Mouse (Mus musculus) left cerebral cortex, postnatal 25 days (tissue): ENCODE results near the gene Lax1. TPM values are rescaled to one million over a fixed set of nuclear protein-coding genes. Genes with fewer than 3 reads are reported as not detected.

ENCODE experiments used
- DNase-seq, 2 experiments: peaks; one replicate each; pipeline ENCODE4 v3.0.0; 2022; ENCODE audit warnings: low spot score in 2 of 2, mixed read lengths in 1 of 2
- intact Hi-C: fragments of 180-260 bp; cut with DNase I; formaldehyde crosslinking; loops from one replicate; pipeline ENCODE4 v1.15.1; 2025
- microRNA-seq, 2 experiments: library from miRNA; unstranded; fragments of <30 nt; microRNA quantifications; one replicate each; pipeline ENCODE4 v1.2.0; 2022
- total RNA-seq, 2 experiments: library from RNA; stranded (reverse); gene quantifications; 2 replicates each; pipeline ENCODE4 v1.2.3; 2021

The Lax1 gene
- total RNA-seq, 2 experiments from 2014 or later, result 0.16 to 0.41 TPM

DNA sequence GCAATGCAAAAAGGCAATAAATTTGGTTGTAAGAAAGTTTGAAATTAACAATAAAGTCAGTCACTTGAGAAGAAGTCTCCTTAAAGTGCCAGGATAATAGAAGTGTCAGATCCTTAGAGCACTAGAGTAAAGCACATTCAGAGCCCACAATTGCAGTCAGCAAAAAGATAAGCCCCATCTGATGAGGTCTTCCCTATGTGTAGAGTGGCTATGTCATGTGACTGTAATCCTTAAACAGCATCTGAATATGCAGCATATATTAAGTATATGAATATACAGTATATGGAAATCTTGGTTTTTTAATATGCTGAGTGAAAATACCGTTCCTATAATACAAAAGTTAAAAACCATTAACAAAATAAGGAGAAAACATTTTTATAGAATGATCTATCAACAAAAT is 36.9 kb downstream of the Lax1 start:
- no peak for DNase-seq
- intact Hi-C loops, result no loop called here

DNA sequence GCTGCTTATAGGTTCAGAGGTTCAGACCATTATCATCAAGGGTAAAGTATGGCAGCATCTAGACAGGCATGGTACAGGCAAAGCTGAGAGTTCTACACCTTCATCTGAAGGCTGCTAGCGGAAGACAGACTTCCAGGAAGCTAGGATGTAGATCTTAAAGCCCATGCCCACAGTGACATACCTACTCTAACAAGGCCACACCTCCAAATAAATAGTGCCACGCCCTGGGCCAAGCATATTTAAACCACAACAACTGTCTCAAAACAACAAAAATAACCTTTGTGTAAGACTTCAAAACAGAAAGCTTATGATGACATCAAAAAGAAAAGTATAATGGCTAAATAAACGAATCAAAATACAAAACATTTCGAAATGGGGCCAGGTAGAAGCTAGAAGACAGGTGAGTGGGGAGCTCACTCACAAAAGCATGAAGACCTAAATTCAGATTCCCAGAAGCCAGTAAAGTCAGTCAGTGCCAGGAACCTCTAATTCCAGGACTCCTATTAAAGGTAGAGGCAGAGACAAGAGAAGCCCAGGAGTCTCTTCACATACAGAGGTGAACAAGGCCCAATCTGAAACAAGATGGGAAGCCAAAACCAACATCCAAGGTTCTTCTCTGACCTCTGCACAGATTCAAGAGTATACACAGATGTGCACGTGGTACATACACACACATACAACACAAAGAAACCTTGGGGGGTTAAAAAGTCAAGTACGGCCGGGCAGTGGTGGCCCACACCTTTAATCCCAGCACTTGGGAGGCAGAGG is 39.4 kb downstream of the Lax1 start:
- intact Hi-C loops, result no loop called here
- DNase-seq, result no peak

DNA sequence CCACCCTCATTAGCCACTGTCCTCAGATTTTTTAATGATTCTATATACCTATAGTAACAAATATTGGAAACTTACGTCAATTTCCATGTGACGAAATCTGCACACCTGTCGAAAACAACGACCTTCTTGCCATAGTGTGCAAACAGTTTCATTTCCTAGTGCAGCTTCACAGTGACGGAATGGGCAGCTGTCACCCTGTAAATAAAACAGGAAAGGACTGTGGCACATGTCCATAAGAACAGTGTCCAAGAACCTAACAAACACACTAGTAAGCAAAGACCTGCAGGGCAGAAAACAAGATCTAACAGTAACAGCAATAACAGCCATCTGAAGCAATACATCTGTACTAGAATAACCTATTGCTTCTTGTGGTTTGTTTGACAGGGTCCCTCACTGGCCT is 44.3 kb downstream of the Lax1 start:
- intact Hi-C loops, result no loop called here
- DNase-seq, result no peak

DNA sequence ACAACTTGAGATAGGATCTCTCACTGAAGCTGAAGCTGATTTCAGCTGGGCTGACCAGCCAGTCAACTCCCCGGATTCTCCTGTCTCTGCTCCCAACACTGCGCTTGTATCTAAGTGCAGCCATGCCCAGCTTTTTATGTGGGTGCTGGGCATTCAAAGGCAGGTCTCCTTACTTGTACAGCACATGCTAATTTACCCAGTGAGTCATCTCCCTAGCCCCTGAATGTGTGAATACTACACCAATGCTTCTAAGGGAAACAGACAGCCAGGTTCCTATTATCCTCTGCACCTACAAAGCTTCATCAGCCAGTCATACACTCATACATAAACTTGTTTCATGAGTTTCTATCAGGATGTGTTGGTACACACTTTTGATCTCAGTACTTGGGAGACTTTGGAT is 48.7 kb downstream of the Lax1 start:
- DNase-seq, result peak in 1 of 2 experiments; percentile 44
- intact Hi-C loops, result no loop called here

DNA sequence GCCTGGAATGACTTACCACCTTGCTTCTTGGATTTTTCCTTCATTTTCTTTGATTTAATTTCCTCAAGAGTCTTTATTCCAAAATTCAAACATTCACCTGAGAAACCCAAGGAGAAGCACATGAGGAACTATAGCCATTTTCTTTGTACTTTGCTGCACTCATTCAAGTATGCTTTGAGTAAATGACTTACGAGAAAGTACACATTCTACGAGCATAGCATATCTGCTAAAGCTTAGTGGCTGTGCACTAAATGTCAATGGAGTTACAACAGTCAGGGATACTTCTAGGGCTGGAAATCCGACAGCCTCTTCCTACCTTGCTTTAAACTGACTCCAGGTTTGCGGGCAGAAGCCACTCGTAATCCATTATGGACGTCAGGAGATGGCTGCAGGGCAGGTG is 51.4 kb downstream of the Lax1 start:
- intact Hi-C loops, result no loop called here
- DNase-seq, result no peak

DNA sequence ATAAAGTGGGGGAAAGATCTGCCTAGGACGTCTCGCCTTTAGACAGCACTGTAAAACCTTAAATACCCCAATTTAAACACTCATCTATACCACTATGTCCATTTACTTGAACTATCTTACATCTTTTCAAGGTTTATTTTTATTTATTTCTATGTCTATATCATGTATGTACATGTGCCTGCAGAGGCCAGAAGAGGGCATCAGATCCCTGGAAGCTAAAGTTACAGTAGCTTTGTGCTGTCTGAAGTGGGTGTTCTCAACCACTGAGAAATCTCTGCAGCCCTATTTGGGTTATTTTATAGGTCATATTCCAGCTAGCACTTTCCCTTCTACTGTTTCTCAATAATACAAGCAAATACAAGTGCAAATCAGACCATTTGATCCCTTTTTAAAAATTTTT is 57.7 kb downstream of the Lax1 start:
- no peak for DNase-seq
- intact Hi-C loops, result loop anchor here (5.0 kb wide), 1 partner anchor 415 kb away; no protein-coding TSS in a partner anchor

Small RNA genes lying within 50 kb of the gene (microRNA-seq; reads per million reads assigned to microRNA genes)
- gene Mir6903, result 0.34 to 2.2 reads per million in 2 experiments

Other genes starting within 250 kb of the Lax1 start
- 10 to 100 TPM; 58.8 to 61.6 TPM for gene Snrpe, start 79.8 kb downstream of the Lax1 start, total RNA-seq
- 1 to 10 TPM; 4.8 to 9.0 TPM for gene Zbed6, start 29.2 kb downstream of the Lax1 start, total RNA-seq
- 10 to 100 TPM; 21.6 to 32.3 TPM for gene Gm38394, start 28.8 kb downstream of the Lax1 start, total RNA-seq
- gene Atp2b4, start 110.9 kb upstream of the Lax1 start, total RNA-seq, result 100 to 1,000 TPM; 201 to 257 TPM
- gene Optc, start 217.9 kb upstream of the Lax1 start, total RNA-seq, result 1 to 10 TPM in 1 of 2 experiments, under 1 TPM in 1; 0.94 to 2.8 TPM
- gene Prelp, start 231.3 kb upstream of the Lax1 start, total RNA-seq, result 1 to 10 TPM; 7.9 to 9.0 TPM